Mouse (Mus musculus): ENCODE data around the gene Rhox2h.
"Not testable (repeated sequence)": the region's sequence is repeated elsewhere in the genome, so short reads cannot be mapped to it uniquely, and the experiment has no call there.

Rhox2h gene

DNA sequence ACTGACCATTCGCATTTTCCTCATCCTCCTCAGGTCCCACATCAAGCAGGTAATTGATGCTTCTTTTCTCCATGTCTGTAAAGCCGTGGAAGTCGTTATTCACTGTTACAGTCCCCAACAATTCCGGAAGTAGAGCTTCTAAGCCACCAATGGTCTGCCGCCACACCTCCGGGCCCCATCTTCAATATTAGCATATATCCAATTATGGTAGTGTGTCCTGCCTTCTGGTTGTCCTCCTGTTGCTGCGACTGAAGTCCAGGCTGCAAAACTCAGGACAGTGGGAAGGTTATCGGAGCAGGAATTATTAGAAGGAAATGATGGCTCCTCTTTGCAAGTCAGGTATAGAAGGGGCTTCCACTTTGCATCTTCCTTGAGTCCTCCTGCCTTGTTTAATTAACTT is at the start of gene Rhox2h:
Gene Rhox2h, minus strand, starts transcription at position 101 of the 400 bp plus-strand sequence.
- DNase-seq, result not testable (repeated sequence)

DNA sequence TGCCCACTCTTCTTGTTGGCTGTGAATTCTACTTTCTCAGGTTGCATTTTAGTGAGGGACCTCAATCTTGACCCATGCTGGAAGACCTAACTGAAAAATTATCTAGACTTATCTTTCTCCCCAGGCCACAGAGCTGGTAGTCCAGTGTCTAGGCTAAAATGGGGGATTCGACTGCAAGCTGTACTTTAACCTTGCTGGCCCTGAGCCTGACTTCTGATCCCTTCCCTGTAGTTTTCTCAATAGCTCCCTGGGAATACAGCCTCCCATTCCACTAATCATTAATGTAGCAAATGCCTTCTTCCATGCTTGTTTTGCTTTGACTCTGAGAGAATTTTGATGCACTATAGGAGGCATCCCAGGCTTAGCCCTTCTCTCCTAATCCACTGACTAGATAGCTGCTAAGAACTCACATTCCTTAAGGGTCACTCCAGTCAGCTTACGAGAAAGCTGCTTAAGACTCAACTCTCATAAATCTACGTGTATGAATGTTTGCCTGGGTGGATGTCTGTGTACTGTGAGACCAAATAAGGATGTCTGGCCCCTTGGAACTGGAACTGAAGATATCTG is 28.8 kb upstream of the Rhox2h start:
- DNase-seq, result no peak

DNA sequence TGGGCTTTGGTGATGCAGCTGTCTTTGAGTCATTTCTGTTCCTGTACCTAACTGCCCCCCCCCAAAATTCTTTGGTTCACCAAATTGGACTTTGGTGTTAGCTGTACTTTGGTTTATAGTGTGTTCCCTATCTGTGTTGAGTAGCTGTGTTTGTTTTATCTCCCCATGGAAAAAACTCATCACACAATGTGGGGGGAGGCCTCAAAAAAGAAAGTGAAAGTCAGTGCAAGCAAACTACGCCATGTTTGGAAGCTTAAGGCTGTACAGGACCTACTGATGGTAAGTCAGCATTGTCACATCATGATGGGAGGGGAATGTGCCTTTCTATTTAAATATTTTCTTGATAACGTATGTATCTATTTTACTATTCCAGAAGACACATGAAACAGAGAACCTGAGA is 19.2 kb upstream of the Rhox2h start:
- no peak for DNase-seq

DNA sequence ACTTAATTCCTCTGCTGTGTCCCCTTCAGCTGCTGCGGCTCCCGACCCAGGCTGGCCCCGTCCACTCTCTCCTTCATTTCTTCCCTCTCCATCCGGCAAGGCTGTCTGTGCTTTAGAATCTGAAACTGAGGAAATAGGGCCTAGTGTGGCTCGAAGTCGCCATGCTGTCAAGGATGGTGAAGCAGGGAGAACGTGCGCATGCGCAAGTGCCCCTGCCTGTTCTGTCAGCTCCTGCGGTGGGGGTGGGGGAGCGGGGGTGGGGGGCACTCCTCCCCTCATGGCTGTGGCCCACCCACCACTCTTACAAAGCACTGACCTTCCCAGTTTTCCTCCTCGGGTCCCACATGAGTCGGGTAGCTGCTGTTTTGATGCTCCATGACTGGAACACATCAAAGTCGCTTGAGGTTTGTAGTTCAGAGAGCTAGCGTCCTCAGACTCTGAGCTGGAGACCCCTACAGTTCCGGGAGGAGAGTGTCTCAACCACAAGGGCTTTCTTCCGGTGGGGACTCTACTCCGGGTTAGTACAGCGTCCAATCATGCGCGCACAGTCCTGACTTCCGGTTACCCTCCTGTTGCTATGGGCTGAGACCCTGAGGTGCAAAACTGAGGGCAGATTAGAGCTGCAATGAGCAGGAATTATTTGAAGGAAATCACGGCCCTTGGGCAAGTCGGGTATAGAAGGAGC is 10.1 kb upstream of the Rhox2h start:
- no peak for DNase-seq

DNA sequence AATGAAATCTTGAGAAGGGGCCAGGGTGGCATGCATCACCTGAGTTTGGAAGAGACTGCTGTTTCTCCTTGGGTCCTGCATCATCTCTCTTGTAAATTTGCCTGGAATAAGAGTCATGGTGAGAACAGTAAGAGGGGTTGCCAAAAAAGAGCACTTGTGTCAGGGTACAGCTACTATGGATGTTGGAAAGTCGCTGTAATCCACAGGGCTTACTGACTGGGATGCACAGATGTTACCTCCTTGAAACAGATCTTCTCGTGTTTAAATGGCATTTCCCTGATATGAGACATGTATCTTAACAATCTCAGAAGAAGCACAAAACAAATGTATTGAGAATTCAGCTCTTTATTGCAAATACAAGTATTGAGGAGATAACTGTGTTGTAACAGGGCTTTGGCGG is 4.4 kb downstream of the Rhox2h start, which contains the start of gene Rhox3h:
Gene Rhox3h, minus strand, starts transcription at position 101 of the 400 bp plus-strand sequence.
- DNase-seq, result not testable (repeated sequence)

DNA sequence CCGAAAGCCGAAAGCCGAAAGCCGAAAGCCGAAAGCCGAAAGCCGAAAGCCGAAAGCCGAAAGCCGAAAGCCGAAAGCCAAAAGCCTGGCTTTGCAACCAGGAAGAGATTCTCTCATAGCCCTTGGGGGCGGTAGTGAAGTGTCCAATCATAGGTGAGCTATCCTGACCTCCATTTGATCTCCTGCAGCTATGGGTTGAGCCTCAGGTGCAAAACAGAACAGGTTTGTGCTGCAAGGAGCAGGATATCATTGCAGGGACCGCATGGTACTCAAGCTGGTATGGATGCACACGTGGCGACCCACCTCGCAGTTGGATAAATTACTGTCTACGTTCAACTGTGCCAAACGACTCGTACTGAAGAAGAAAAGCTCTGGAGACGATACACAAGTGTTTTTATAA is 21.9 kb downstream of the Rhox2h start, which contains the start of gene Rhox4g:
Gene Rhox4g, minus strand, starts transcription at position 101 of the 400 bp plus-strand sequence.
- not testable (repeated sequence) for DNase-seq

DNA sequence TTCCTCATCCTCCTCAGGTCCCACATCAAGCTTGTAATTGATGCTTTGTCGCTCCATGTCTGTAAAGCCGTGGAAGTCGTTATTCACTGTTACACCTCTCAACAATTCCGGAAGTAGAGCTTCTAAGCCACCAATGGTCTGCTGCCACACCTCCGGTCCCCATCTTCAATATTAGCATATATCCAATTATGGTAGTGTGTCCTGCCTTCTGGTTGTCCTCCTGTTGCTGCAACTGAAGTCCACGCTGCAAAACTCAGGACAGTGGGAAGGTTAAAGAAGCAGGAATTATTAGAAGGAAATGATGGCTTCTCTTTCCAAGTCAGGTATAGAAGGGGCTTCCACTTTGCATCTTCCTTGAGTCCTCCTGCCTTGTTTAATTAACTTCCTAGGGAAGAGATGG is 29.7 kb downstream of the Rhox2h start, which contains the start of gene Rhox2g:
Gene Rhox2g, minus strand, starts transcription at position 101 of the 400 bp plus-strand sequence.
- not testable (repeated sequence) for DNase-seq

DNA sequence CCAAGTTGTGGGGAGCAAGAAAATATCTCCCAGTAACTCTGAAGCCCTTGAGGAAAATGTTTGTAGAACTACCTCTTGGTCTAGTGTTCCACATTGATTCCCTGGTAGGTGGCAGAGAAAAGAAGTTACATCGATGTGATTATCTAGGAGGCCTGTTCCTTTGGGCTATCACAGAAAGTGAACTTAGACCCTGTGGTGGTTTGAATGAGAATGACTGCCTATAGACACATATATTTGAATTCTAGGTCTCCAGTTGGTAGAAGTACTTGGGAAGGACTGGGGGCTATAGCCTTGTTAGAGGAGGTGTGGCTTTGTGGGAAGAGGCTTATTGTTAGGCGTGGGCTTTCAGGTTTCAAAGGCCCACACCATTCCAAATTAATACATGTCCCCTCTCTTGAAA is 44.6 kb downstream of the Rhox2h start, which contains the start of gene Rhox3g:
Gene Rhox3g, minus strand, starts transcription at position 101 of the 400 bp plus-strand sequence.
- not testable (repeated sequence) for DNase-seq
